Mouse (Mus musculus): ENCODE data around the gene Fgf7. TPM values are rescaled to one million over a fixed set of nuclear protein-coding genes. Genes with fewer than 3 reads are reported as not detected.

Gene Fgf7
- 0.92 TPM for polyA plus RNA-seq (2014; fragmentation: Illumina TruSeq; extraction: RNeasy Lipid Tissue Mini Kit (QIAGEN cat#74804); ENCODE audit: low read depth, low replicate concordance)

DNA sequence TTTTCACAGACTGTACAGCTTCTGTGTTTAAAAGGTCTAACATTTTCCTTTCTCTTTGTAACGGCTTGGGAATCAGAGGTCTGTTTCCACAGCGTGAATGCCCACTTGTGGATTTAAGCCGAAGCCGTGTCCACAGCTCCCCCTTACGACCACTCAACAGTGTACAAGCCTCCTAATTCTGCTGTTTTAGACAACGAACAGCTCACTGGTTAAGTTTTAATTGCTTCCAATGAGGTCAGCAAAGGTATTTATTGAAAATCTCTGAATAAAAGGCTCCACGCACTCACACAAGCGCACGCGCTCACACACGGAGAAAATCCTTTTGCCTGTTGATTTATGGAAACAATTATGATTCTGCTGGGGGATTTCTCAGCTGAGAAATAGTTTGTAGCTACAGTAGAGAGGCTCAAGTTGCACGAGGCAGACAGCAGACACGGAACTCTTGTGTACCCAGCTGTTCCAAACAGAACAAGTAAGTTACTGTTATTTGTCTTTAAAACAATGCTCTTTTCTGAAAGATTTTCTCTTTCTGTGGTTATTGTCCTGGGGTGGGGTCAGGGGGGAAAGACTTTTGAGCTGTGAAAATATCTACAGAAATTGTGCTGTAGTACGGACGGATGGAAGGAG is at the start of gene Fgf7:
TSS of gene Fgf7 (plus strand) at position 280 of the 627 bp plus-strand sequence.

Other genes starting within 250 kb of the Fgf7 start
- gene Galk2, start 175.5 kb upstream of the Fgf7 start, polyA plus RNA-seq (2014; fragmentation: Illumina TruSeq; extraction: RNeasy Lipid Tissue Mini Kit (QIAGEN cat#74804); ENCODE audit: low read depth, low replicate concordance): 31.7 TPM
- 379 TPM for gene Cops2, start 175.5 kb upstream of the Fgf7 start, polyA plus RNA-seq (2014; fragmentation: Illumina TruSeq; extraction: RNeasy Lipid Tissue Mini Kit (QIAGEN cat#74804); ENCODE audit: low read depth, low replicate concordance)
- 202 TPM for gene Fam227b, start 117.3 kb downstream of the Fgf7 start, polyA plus RNA-seq (2014; fragmentation: Illumina TruSeq; extraction: RNeasy Lipid Tissue Mini Kit (QIAGEN cat#74804); ENCODE audit: low read depth, low replicate concordance)
- 13.7 TPM for gene Dtwd1, start 117.5 kb downstream of the Fgf7 start, polyA plus RNA-seq (2014; fragmentation: Illumina TruSeq; extraction: RNeasy Lipid Tissue Mini Kit (QIAGEN cat#74804); ENCODE audit: low read depth, low replicate concordance)
- not detected for gene Gm17555, start 180.4 kb downstream of the Fgf7 start, polyA plus RNA-seq (2014; fragmentation: Illumina TruSeq; extraction: RNeasy Lipid Tissue Mini Kit (QIAGEN cat#74804); ENCODE audit: low read depth, low replicate concordance)

All from testis, adult 10 weeks (tissue).